Mouse (Mus musculus) cerebellum, adult 2 months (tissue): ENCODE measurements at regions not wholly inside any gene's neighbourhood (a gene's known extent, or its start where the extent isn't known, plus 50 kb on each side); places are given as distances from the start of the nearest gene placed in this dataset.
"Not testable (repeated sequence)": the region's sequence is repeated elsewhere in the genome, so short reads cannot be mapped to it uniquely, and the experiment has no call there.

Experiments used
- DNase-seq, 2 experiments: peaks; one replicate each; pipeline ENCODE4 v3.0.0; 2021
- H3K27ac ChIP-seq: fragments of 200-500 bp; 2 replicates; pipeline ENCODE4 v1.5.1; 2012; ENCODE audit warnings: low read length, control low read depth, inconsistent platforms; ENCODE audit not compliant: insufficient read depth
- H3K27me3 ChIP-seq: fragments of 200-500 bp; 2 replicates; pipeline ENCODE4 v1.6.1; 2012; ENCODE audit warnings: inconsistent platforms, mild to moderate bottlenecking, low read length, moderate library complexity; ENCODE audit not compliant: control insufficient read depth, insufficient read depth
- H3K4me1 ChIP-seq: fragments of 200-500 bp; 2 replicates; pipeline ENCODE4 v1.6.1; 2011; ENCODE audit warnings: low read length; ENCODE audit not compliant: control insufficient read depth, insufficient read depth
- H3K4me3 ChIP-seq: fragments of 200-500 bp; replicated peaks from 2 replicates; pipeline ENCODE3; 2011; ENCODE audit warnings: mild to moderate bottlenecking, low read depth, low read length, control low read depth; ENCODE audit not compliant: insufficient read depth
- CTCF ChIP-seq: fragments of 200-500 bp; IDR thresholded peaks from 2 replicates; pipeline ENCODE4 v1.5.1; 2011; ENCODE audit warnings: low read depth, mild to moderate bottlenecking, control low read depth, low read length, moderate library complexity, borderline replicate concordance; ENCODE audit not compliant: insufficient read depth
- POLR2A ChIP-seq: fragments of 200-500 bp; IDR thresholded peaks from 2 replicates; pipeline ENCODE4 v1.6.1; 2011; ENCODE audit warnings: low read length, control low read depth, borderline replicate concordance; ENCODE audit not compliant: insufficient read depth
- WGBS: fragments of 180-500 bp; shearing (Covaris S2); methylation state at CpG from one replicate; pipeline ENCODE4 v1.1.7; 2018; 5-methylcytosine and 5-hydroxymethylcytosine counted together

DNA sequence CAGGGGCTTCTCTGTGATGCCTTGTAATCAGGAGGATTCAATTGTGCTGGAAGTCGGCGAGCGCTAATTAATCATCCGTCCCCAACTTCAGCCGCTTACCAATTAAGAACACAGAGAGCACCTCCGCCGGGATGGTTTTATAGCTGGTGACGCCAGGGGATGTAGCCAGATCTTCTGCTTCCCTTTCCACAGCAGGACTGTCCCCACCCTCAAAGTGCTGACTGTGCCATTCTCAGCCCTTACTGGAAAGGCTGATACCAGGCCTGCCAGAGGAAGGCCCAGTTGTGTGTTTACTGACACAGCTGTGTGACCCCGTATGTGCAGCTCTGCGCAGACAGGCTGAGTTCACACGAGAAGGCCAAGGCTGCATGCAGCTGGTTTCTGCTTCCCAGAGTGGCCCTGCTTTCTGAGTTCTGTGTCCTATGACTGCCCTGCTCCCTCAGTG lies 59.9 kb upstream of the Bend4 start:
- no peak overlapping the region for H3K4me3 ChIP-seq
- H3K4me1 ChIP-seq, result no peaks in the 10 kb centered on the region
- no peaks in the 10 kb centered on the region for H3K27me3 ChIP-seq
- TF ChIP-seq POLR2A (no peak), CTCF (no peak)
- WGBS, result 70% methylated on average over 11 of the region's 11 CpGs
- no peak for DNase-seq
- no peak overlapping the region for H3K27ac ChIP-seq

DNA sequence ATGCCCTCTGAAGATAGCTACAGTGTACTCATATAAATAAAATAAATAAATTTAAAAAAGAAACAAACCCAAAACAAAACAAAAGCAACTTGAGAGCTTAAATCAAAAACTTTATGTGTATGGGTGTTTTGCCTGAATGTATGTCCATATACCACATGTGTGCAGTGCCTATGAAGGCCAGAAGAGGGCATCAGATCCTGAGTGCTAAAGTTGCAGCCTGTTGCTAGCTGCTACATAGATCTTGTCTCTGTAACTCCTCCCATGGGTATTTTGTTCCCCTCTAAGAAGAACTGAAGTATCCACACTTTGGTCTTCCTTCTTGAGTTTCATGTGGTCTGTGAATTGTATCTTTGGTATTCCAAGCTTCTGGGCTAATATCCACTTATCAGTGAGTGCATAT lies 62.6 kb upstream of the Bend4 start:
- not testable (repeated sequence) for H3K4me1 ChIP-seq, DNase-seq, H3K4me3 ChIP-seq, H3K27me3 ChIP-seq, H3K27ac ChIP-seq

DNA sequence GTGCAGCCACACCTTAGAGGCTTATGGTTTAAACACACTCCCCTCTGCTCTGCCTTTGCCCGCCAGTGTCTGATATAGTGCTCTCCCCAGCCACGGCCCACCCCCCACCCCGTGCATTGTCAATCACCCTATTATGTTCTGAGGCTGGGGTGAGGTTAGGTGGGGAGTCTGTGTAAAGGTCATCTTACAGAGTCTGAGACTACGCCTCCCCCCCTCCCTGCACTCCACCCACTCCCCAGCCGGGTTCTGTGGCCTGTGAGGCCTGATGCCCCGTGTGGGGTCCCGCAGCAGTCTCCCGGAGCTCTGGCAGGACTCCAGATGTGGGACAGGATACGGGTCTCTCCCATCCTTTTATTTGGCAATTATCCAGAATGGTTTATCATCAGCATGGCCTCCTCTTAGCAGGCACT lies 64.8 kb upstream of the Bend4 start:
- no peaks in the 10 kb centered on the region for H3K4me1 ChIP-seq
- no peak for DNase-seq
- no peak overlapping the region for H3K27ac ChIP-seq
- H3K4me3 ChIP-seq, result no peak overlapping the region
- 11% methylated on average over 9 of the region's 9 CpGs for whole genome bisulfite sequencing
- H3K27me3 ChIP-seq, result no peaks in the 10 kb centered on the region
- TF ChIP-seq POLR2A, result no peak
- no peak for TF ChIP-seq CTCF

DNA sequence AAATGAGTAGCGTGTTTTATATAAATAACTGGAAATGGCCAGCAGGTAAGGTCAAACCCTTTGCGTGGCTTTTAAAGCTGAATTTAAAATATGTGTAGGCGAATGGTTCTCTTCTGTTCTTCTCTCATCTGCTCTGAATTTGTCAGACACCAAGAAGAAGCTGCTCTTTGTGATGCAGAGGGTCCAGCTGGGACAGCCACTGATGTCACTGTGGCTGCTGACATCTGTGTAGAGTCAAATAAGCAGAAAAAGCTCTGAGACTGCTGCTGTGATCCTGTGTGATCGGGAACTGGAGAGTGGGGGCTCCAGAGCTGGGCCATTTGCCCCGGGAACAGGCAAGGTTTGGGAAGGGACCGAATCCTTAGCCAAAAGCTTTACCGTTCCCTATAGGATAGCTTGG lies 68.6 kb upstream of the Bend4 start:
- no peak for TF ChIP-seq CTCF
- no peak for DNase-seq
- Histone ChIP-seq H3K4me3 (no peak overlapping the region), H3K4me1 (no peaks in the 10 kb centered on the region), H3K27ac (no peak overlapping the region), H3K27me3 (no peaks in the 10 kb centered on the region)
- 75% methylated on average over 7 of the region's 7 CpGs for WGBS

DNA sequence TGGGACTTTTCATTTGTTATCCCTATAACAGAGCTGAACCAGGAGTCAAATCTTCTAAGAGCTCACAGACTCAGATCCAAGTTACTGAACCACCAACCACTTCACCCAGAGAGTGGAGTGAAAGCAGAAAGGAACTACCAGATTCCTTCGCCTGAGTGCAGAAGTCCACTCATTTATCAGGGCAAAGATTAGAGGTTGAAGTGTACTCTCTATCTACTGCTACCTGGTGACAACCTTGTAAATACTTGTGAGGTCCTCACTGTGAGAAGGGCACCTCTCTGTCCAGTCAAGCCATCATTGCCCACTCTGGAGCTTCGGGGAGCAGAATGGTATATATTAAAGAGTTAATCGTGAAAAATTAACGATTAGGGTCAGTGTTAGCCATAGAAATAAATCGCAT lies 87.4 kb upstream of the Shisa3 start:
- Histone ChIP-seq H3K27me3 (no peaks in the 10 kb centered on the region), H3K4me1 (no peaks in the 10 kb centered on the region), H3K27ac (no peak overlapping the region), H3K4me3 (no peak overlapping the region)
- TF ChIP-seq POLR2A (no peak), CTCF (no peak)
- 95% methylated on average over 5 of the region's 5 CpGs for whole genome bisulfite sequencing
- DNase-seq, result no peak

DNA sequence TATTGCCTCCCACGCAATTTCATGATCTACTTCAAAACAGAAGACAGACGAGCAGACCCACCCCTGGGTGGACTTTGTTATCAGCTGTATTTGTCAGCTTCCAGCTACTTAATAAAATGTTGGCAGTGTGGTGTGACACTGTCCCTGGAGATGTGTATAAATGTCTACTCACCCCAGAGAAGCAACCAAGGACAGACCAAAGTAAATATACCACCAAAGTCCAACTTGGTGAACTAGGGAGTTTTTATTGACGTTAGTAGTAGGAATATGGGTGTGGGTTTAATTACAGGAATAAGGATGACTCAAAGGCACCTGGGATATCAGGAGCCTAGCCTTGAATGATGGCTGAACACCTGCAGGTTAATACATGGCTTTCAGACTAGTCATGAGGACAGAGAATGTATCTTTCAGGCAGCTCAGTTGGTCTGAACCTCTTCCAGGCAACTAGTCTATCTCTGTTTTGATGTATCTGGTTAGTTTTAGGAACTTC lies 86.2 kb upstream of the Shisa3 start:
- H3K4me3 ChIP-seq, result no peak overlapping the region
- no peak for TF ChIP-seq CTCF
- no peak for TF ChIP-seq POLR2A
- DNase-seq, result no peak
- H3K27ac ChIP-seq, result no peak overlapping the region
- WGBS, result 66% methylated on average over 3 of the region's 3 CpGs
- no peaks in the 10 kb centered on the region for H3K27me3 ChIP-seq
- H3K4me1 ChIP-seq, result no peaks in the 10 kb centered on the region

DNA sequence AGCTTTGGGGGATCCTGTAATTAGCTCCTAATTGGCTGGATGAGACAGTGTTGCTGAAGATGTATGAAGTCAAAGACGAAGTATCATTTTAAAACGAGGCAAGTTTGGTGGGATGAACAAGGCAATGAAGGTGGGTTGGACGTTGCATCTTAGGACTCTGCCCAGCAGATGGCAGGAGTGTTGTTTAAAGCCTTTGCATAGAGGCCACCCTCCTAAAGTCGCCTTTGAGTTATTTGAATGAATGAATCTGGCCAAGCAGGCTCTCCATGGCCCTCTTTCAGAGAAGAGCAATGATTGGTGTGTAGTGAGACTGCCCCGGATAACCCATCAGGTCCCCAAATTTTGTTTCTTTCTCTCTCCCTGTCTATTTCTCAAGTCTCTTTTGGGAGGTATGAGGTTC lies 77.5 kb upstream of the Shisa3 start:
- WGBS, result 57% methylated on average over 5 of the region's 5 CpGs
- Histone ChIP-seq H3K4me1 (no peaks in the 10 kb centered on the region; the same call in 1 of the 2 replicates), H3K4me3 (no peak overlapping the region), H3K27ac (no peak overlapping the region), H3K27me3 (no peaks in the 10 kb centered on the region)
- DNase-seq, result no peak
- TF ChIP-seq CTCF, result no peak
- no peak for TF ChIP-seq POLR2A

DNA sequence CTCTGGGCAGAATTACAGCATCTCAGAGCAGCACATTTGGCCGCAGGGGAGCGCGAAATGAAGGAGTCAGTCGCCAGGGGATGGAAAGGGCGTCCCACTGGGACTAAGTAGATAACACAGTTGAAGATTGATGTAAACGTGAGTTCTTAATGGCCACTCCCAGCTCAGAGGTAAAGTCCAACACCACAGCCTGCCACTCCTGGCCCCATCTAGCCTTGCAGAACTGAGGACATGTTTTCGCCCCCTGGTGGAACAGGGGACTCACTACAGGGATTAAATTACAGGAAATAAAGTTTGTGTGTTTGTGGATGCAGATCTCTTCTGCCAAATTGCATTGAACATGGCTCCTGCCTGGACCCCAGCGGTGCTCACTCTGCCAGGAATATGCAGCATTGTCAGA lies 76.7 kb upstream of the Shisa3 start:
- peak; percentile 48; the same call in 1 of the 2 replicates for TF ChIP-seq CTCF
- no peak for TF ChIP-seq POLR2A
- Histone ChIP-seq H3K27ac (no peak overlapping the region), H3K4me1 (no peaks in the 10 kb centered on the region; the same call in 1 of the 2 replicates), H3K27me3 (no peaks in the 10 kb centered on the region), H3K4me3 (no peak overlapping the region)
- WGBS, result 32% methylated on average over 8 of the region's 8 CpGs
- DNase-seq, result no peak

DNA sequence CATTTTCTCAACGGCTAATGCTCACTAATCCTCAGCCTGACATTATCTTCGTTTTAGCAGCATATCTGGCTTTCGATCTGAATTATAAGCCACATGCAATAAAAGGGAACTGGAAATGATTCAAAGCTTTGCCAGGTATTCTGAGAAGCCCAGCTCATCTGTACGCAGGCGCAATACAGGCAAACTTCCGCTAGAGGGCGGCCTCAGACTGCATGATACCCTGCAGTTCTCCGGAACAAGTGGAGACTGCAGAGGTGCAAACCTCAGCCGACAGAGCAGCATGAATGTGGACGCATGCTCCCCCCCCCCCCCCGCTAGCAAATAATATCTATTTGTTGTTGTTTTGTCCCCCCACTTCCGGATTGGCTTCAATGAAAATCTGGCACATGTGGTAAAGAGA lies 75.3 kb upstream of the Shisa3 start:
- H3K4me1 ChIP-seq, result no peaks in the 10 kb centered on the region; the same call in 1 of the 2 replicates
- no peak overlapping the region for H3K27ac ChIP-seq
- peak overlapping the region; percentile 35 for H3K4me3 ChIP-seq
- no peaks in the 10 kb centered on the region for H3K27me3 ChIP-seq
- DNase-seq, result peak; percentile 71 to 80
- TF ChIP-seq POLR2A, result no peak
- TF ChIP-seq CTCF, result peak; percentile 92
- WGBS, result 2% methylated on average over 12 of the region's 12 CpGs
